Mouse (Mus musculus) ES-Bruce4 (cell line): ENCODE data around the gene Vsig8. TPM values are rescaled to one million over a fixed set of nuclear protein-coding genes. Genes with fewer than 3 reads are reported as not detected.

Experiments used
- H3K27ac ChIP-seq: 2 replicates; pipeline ENCODE4 v1.5.1; 2012; ENCODE audit warnings: low read length, inconsistent platforms; ENCODE audit not compliant: insufficient read depth
- H3K27me3 ChIP-seq: 2 replicates; pipeline ENCODE4 v1.6.1; 2012; ENCODE audit warnings: mild to moderate bottlenecking, low read length, inconsistent platforms; ENCODE audit not compliant: control insufficient read depth, poor library complexity, insufficient read depth, severe bottlenecking
- H3K36me3 ChIP-seq: 2 replicates; pipeline ENCODE4 v1.6.1; 2012; ENCODE audit warnings: inconsistent platforms, mild to moderate bottlenecking, low read length, moderate library complexity; ENCODE audit not compliant: control insufficient read depth, poor library complexity, insufficient read depth, severe bottlenecking
- H3K4me1 ChIP-seq: one replicate; pipeline ENCODE4 v1.8.1; 2011; ENCODE audit warnings: low read length; ENCODE audit not compliant: control insufficient read depth, insufficient read depth
- H3K4me3 ChIP-seq: 2 replicates; pipeline ENCODE4 v1.5.1; 2011; ENCODE audit warnings: low read depth, mild to moderate bottlenecking, low read length
- H3K9ac ChIP-seq: 2 replicates; pipeline ENCODE4 v1.6.1; 2012; ENCODE audit warnings: low read depth, mild to moderate bottlenecking, inconsistent platforms; ENCODE audit not compliant: poor library complexity, severe bottlenecking
- H3K9me3 ChIP-seq: replicated peaks from 2 replicates; pipeline ENCODE4 v1.6.1; 2012; ENCODE audit warnings: mild to moderate bottlenecking, low read length, inconsistent platforms; ENCODE audit not compliant: control insufficient read depth, poor library complexity, insufficient read depth, severe bottlenecking
- CTCF ChIP-seq: IDR thresholded peaks from one replicate; pipeline ENCODE4 v1.8.1; 2011; ENCODE audit warnings: low read depth, low read length
- EP300 ChIP-seq: IDR thresholded peaks from 2 replicates; pipeline ENCODE4 v1.6.1; 2011; ENCODE audit warnings: low read depth, low read length; ENCODE audit not compliant: insufficient read depth
- POLR2A ChIP-seq: IDR thresholded peaks from one replicate; pipeline ENCODE4 v1.8.1; 2011; ENCODE audit warnings: low read length; ENCODE audit not compliant: insufficient read depth
- polyA plus RNA-seq: library from polyadenylated mRNA; stranded (reverse); fragments of >200 nt; gene quantifications from 2 replicates; pipeline ENCODE4 v1.2.4, GENCODE M21; 2011; ENCODE audit warnings: low read depth; ENCODE audit not compliant: missing spikeins, insufficient read depth, insufficient read length

Vsig8 gene
- polyA plus RNA-seq, 1 experiment, result not detected

DNA sequence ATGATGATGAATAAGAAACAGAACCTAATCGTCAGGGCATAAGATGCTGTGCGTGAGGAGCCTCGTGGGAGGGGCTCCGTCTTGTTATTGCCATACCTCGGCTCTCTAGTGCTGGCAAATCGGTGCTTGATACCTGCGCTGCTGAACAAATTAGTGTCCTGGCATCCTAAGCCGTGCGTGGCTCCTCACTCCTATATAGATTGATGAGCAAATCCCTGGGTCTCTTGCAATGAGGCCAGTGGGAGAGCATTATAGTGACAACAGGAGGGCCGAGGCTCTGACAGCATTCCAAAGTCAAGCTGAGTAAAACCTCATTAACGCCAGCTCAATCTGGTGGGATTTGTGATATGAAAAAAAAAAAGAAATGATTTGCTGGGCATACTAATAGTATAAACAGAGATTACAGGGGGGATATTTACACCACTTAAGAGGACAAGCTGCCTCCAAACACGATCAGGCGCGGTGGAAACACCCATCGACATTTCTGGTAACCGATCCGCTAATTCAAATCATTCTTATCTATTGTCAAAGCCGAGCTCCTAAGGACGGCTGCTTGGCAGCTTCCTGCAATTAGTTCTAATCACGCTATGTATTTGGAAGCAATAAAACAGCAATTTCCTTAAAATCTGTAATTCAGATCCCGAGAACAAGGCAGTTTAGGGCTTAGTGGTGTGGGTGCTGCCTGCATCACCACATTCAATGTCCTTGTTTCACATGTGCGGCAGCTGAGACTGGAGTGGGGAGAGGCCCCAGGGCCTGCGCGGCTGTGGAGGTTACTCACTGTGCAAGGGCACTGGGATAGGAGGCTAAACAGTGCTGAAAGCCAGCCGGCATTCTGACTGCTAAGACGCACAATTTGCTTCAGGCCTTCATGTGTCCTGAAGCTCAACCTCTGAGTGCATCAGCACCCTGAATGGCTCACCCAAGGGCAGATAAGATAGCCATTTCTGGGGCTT lies 30.2 kb downstream of the Vsig8 start:
- Histone ChIP-seq H3K27me3 (no peaks in the 10 kb centered on the region), H3K9me3 (no peaks in the 10 kb centered on the region), H3K4me1 (no peaks in the 10 kb centered on the region), H3K27ac (no peak overlapping the region), H3K9ac (no peak overlapping the region), H3K36me3 (no peaks in the 10 kb centered on the region), H3K4me3 (no peak overlapping the region)
- TF ChIP-seq EP300 (no peak), CTCF (no peak), POLR2A (no peak)

GRCm38 (mm10) chr1:172590385-172590784 lies 34.6 kb downstream of the Vsig8 start, which contains the start of gene Slamf8:
TSS of gene Slamf8 (minus strand) at chr1:172590568.
- no peaks in the 10 kb centered on the region for H3K27me3 ChIP-seq
- no peak within 1 kb of the TSS for H3K9ac ChIP-seq
- no peaks in the 10 kb centered on the region for H3K4me1 ChIP-seq
- no peaks in the 10 kb centered on the region for H3K9me3 ChIP-seq
- H3K36me3 ChIP-seq, result no peaks in the 10 kb centered on the region
- no peak within 1 kb of the TSS for H3K4me3 ChIP-seq
- H3K27ac ChIP-seq, result no peak within 1 kb of the TSS
- no peak for TF ChIP-seq CTCF
- TF ChIP-seq EP300, result no peak
- no peak for TF ChIP-seq POLR2A

DNA sequence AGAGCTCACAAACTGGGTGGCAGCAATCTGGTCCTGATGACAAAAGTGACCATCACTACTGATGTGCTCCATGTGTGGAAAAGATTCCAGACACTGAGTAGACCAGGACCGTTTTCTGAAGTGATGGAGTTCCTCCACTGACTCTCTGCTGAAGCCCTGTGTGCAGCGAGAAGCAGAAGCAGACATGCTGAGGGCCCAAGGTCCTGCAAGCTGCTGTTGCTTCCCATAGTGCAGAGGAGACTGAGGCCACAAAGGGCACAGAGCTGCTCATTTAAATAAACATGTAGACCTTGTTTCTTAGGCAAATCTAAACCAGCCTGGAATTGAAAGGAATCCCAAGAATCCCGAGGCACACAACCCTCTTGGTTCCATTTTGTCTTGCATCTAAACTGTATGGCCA lies 37.6 kb downstream of the Vsig8 start:
- Histone ChIP-seq H3K36me3 (no peaks in the 10 kb centered on the region), H3K4me1 (no peaks in the 10 kb centered on the region), H3K4me3 (no peak overlapping the region), H3K9me3 (no peaks in the 10 kb centered on the region), H3K27ac (no peak overlapping the region), H3K9ac (no peak overlapping the region), H3K27me3 (no peaks in the 10 kb centered on the region)
- TF ChIP-seq EP300 (no peak), CTCF (no peak), POLR2A (no peak)

GRCm38 (mm10) chr1:172593956-172594355 lies 38.2 kb downstream of the Vsig8 start:
- Histone ChIP-seq H3K4me1 (no peaks in the 10 kb centered on the region), H3K27ac (no peak overlapping the region), H3K9ac (no peak overlapping the region), H3K4me3 (no peak overlapping the region), H3K36me3 (no peaks in the 10 kb centered on the region), H3K9me3 (no peaks in the 10 kb centered on the region), H3K27me3 (no peaks in the 10 kb centered on the region)
- TF ChIP-seq POLR2A (no peak), EP300 (no peak), CTCF (no peak)

DNA sequence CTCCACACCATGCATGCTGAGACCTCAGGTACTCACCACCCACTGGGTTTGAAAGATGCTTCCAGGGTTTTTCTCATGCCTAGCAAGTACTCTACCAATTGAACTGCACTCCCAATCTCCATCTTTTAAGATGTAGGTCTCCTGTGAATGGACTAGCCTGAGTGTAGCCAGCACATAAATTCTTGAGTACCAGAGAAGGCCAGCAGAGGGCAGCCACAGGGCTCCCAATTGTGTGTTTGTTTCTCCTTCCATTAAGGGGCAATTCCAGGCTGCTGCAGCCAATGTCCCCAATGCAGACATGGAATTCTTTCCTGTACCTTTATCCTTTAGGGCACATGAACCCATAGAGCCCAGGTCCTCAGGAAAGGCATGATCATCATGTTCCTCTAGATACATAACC lies 38.8 kb downstream of the Vsig8 start:
- TF ChIP-seq POLR2A, result no peak
- peak; percentile 55 for TF ChIP-seq CTCF
- H3K4me3 ChIP-seq, result no peak overlapping the region
- H3K9ac ChIP-seq, result no peak overlapping the region
- H3K4me1 ChIP-seq, result no peaks in the 10 kb centered on the region
- no peak overlapping the region for H3K27ac ChIP-seq
- H3K9me3 ChIP-seq, result no peaks in the 10 kb centered on the region
- H3K36me3 ChIP-seq, result no peaks in the 10 kb centered on the region
- H3K27me3 ChIP-seq, result no peaks in the 10 kb centered on the region

- TF ChIP-seq POLR2A (no peak), CTCF (no peak), EP300 (no peak)
- Histone ChIP-seq H3K36me3 (no peaks in the 10 kb centered on the region), H3K9ac (no peak within 1 kb of the TSS), H3K9me3 (no peaks in the 10 kb centered on the region), H3K27ac (no peak within 1 kb of the TSS), H3K27me3 (0 out of 2 replicates have a peak, but pooled peaks cover 1% of the 10 kb centered on the region), H3K4me3 (no peak within 1 kb of the TSS), H3K4me1 (no peaks in the 10 kb centered on the region)
Observed at GRCm38 (mm10) chr1:172602326-172602725, 46.6 kb downstream of the Vsig8 start, which contains the start of gene Fcrl6. TSS of gene Fcrl6 (minus strand) at chr1:172602551.
